Mouse (Mus musculus) liver, embryonic 15.5 days (tissue): ENCODE data around the gene Ctdsp2. TPM values are rescaled to one million over a fixed set of nuclear protein-coding genes. Genes with fewer than 3 reads are reported as not detected.

Experiments used
- ATAC-seq: fragments of 200-750 bp; cut with Nextera tagmentation; 2 replicates; pipeline ENCODE4 v1.8.0; 2017; ENCODE audit warnings: moderate number of reproducible peaks, mild to moderate bottlenecking, moderate library complexity; ENCODE audit not compliant: insufficient read depth
- H3K27ac ChIP-seq: fragments of 300-500 bp; sonication (generic); replicated peaks from 2 replicates; pipeline ENCODE4 v1.5.1; 2015; ENCODE audit warnings: mild to moderate bottlenecking, inconsistent platforms
- H3K27me3 ChIP-seq: fragments of 300-500 bp; sonication (generic); 2 replicates; pipeline ENCODE4 v1.6.1; 2015; ENCODE audit warnings: mild to moderate bottlenecking, inconsistent platforms
- H3K36me3 ChIP-seq: fragments of 300-500 bp; sonication (generic); replicated peaks from 2 replicates; pipeline ENCODE4 v1.6.1; 2015; ENCODE audit warnings: moderate library complexity, mild to moderate bottlenecking, inconsistent platforms
- H3K4me1 ChIP-seq: fragments of 300-500 bp; sonication (generic); replicated peaks from 2 replicates; pipeline ENCODE4 v1.6.1; 2015; ENCODE audit warnings: inconsistent platforms
- H3K4me2 ChIP-seq: fragments of 300-500 bp; sonication (generic); 2 replicates; pipeline ENCODE4 v1.6.1; 2015; ENCODE audit warnings: moderate library complexity, mild to moderate bottlenecking, inconsistent platforms
- H3K4me3 ChIP-seq: fragments of 300-500 bp; sonication (generic); replicated peaks from 2 replicates; pipeline ENCODE4 v1.5.1; 2015; ENCODE audit warnings: mild to moderate bottlenecking, inconsistent platforms
- H3K9ac ChIP-seq: fragments of 300-500 bp; sonication (generic); 2 replicates; pipeline ENCODE4 v1.6.1; 2015; ENCODE audit warnings: moderate library complexity, mild to moderate bottlenecking, inconsistent platforms
- H3K9me3 ChIP-seq: fragments of 300-500 bp; sonication (generic); replicated peaks from 2 replicates; pipeline ENCODE4 v1.6.1; 2016; ENCODE audit warnings: inconsistent platforms
- WGBS: fragments of 180-500 bp; shearing (Covaris S2); methylation state at CpG from one replicate; pipeline ENCODE4 v1.1.7; 2015; ENCODE audit warnings: mixed read lengths; ENCODE audit not compliant: insufficient replicate concordance; 5-methylcytosine and 5-hydroxymethylcytosine counted together
- microRNA counts: library from miRNA; unstranded; fragments of <30 nt; microRNA quantifications from one replicate; lab custom pipeline; 2016
- microRNA-seq: library from miRNA; unstranded; fragments of <30 nt; microRNA quantifications from one replicate; pipeline ENCODE4, GENCODE M21; 2016
- polyA plus RNA-seq: library from polyadenylated mRNA; unstranded; fragments of >200 nt; fragmentation: Nextera tagmentation; extraction: Ambion mirVana; gene quantifications from 2 replicates; pipeline ENCODE4 v1.2.1, GENCODE M21; 2015

Ctdsp2 gene
- polyA plus RNA-seq, 1 experiment from 2014 or later, result 11.3 TPM

DNA sequence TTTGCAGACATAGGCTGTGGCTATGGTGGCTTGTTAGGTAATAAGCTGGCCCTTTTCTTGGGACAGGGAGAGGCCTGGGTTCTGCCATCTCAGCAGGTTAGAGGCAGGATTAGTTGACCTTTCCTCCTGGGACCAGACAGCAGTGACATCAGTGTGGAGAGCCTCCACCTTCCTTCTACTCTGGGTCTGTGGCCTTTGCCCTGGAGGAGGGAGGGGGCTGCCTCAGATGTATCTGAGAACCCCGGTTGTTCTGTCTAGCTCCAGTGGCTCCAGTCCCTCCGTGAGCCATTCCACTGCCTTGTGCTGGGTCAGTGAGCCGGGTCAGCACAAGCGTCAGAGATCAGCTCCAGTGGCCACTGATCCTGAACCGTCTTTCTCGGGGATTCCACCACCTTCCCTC is 64.7 kb downstream of the Ctdsp2 start:
- H3K4me2 ChIP-seq, result peak overlapping the region; percentile 93
- WGBS, result 72% methylated on average over 6 of the region's 6 CpGs
- ATAC-seq, result no peak

DNA sequence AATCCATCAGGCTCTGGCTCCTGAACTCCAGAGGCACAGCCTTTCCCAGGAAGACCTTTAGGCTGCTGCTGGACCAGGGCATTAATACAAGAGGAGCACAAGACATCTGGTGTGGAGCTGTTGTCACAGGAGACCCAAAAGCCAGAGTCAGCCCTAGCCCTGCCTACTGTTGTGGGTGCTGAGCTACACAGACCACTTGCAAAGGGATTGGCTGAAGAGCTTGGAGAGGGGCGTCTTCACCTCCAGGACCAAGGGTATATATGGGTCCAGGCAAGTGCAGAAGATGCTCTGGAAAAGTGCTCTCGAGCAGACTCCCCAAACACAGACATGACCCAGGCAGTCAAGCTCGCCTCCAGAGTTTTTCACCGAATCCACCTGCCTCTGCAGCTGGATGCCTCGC is 69.4 kb downstream of the Ctdsp2 start, which contains the start of gene Cyp27b1:
Gene Cyp27b1, plus strand, starts transcription at position 297 of the 400 bp plus-strand sequence.
- Histone ChIP-seq H3K4me3 (no peak within 1 kb of the TSS), H3K27me3 (peaks cover 61% of the 10 kb centered on the region), H3K4me2 (peak within 1 kb of the TSS; percentile 10; the same call in 1 of the 2 replicates), H3K9me3 (no peaks in the 10 kb centered on the region), H3K27ac (no peak within 1 kb of the TSS), H3K4me1 (peaks cover 11% of the 10 kb centered on the region), H3K36me3 (0 out of 2 replicates have a peak, but pooled peaks cover 4% of the 10 kb centered on the region), H3K9ac (no peak within 1 kb of the TSS)
- no peak for ATAC-seq
- WGBS, result 24% methylated on average over 5 of the region's 5 CpGs

More for the DNA sequence above, 64.7 kb downstream of the Ctdsp2 start:
- Histone ChIP-seq H3K9me3 (no peaks in the 10 kb centered on the region), H3K9ac (no peak overlapping the region), H3K27me3 (peaks cover 51% of the 10 kb centered on the region), H3K4me1 (peaks cover 24% of the 10 kb centered on the region), H3K4me3 (no peak overlapping the region), H3K27ac (no peak overlapping the region), H3K36me3 (0 out of 2 replicates have a peak, but pooled peaks cover 4% of the 10 kb centered on the region)

DNA sequence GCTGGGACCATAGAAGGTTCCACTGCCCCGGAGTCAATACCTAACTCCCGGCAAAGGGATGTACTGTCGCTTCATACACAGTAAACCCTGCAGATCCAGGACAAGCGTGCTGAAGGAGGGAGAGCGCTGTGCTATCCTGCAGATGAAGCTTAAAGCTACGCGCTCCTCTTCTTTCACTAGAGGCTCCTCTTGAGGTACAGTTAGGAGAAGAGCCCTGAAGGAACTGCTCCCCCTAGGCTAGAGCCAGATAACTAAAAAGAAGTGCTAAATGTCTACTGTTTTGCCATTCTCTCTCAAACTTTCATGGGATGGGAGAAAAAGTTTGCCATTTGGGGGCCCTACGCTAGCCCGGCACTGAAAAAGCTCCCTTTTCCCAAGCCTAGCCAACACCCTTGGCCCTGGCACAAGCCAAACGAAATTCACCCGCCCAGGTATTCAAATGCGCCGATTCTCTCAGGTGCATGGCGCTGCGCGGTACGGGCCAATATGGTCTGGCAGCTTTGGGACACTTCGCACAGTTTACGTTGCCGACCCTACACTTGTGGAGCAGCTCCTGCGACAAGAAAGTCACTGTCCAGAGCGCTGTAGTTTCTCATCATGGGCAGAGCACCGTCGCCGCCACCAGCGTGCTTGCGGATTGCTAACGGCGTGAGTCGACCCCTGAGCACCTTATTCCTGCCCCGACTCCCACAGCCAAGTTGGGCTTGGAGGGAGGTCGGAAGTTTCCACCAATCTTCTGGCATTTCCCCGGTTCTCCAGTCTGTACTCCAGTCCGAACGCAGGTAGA is 70.3 kb downstream of the Ctdsp2 start:
- Histone ChIP-seq H3K9ac (no peak overlapping the region), H3K4me1 (peaks cover 8% of the 10 kb centered on the region; the same call in 1 of the 2 replicates), H3K4me2 (peak overlapping the region; percentile 10; the same call in 1 of the 2 replicates), H3K27me3 (peaks cover 70% of the 10 kb centered on the region), H3K9me3 (no peaks in the 10 kb centered on the region), H3K4me3 (no peak overlapping the region), H3K27ac (no peak overlapping the region), H3K36me3 (no peaks in the 10 kb centered on the region)
- 4% methylated on average over 35 of the region's 35 CpGs for WGBS
- no peak for ATAC-seq

MicroRNAs within 50 kb of the gene (microRNA counts, 519-probe panel; counts per million panel counts)
- microRNA mmu-miR-26a (lab: Ali Mortazavi, UCI) (2,812 counts per million, percentile 56 among the panel's probes with 10 or more counts), microRNA mmu-miR-546 (lab: Ali Mortazavi, UCI) (not detected)

Small RNA genes within 50 kb of the gene (microRNA-seq; reads per million reads assigned to microRNA genes)
- gene Mir26a-2, result 46.9 reads per million, percentile 46 among the genes with 10 or more reads in this experiment
- not detected for gene Mir546

Other genes with a start within 250 kb of the Ctdsp2 start
- gene Atp23, start 77.4 kb upstream of the Ctdsp2 start, polyA plus RNA-seq, result 6.2 and 7.0 TPM in 2 replicates
- gene Avil, start 22.0 kb downstream of the Ctdsp2 start, polyA plus RNA-seq, result 0.07 and 0.16 TPM in 2 replicates
- gene Tsfm, start 52.1 kb downstream of the Ctdsp2 start, polyA plus RNA-seq, result 43.9 and 44.8 TPM in 2 replicates
- gene Mettl1, start 62.7 kb downstream of the Ctdsp2 start, polyA plus RNA-seq, result 15.6 and 15.7 TPM in 2 replicates
- 0.06 and 0.14 TPM in 2 replicates for gene Eef1akmt3, start 62.8 kb downstream of the Ctdsp2 start, polyA plus RNA-seq
- gene Cyp27b1, start 69.5 kb downstream of the Ctdsp2 start, polyA plus RNA-seq, result not detected in 2 replicates
- 0.03 TPM in 1 of 2 replicates, not detected in the other for gene March9, start 81.5 kb downstream of the Ctdsp2 start, polyA plus RNA-seq
- gene Cdk4, start 84.8 kb downstream of the Ctdsp2 start, polyA plus RNA-seq, result 338 and 361 TPM in 2 replicates
- gene Tspan31, start 91.5 kb downstream of the Ctdsp2 start, polyA plus RNA-seq, result 77.4 and 84.3 TPM in 2 replicates
- gene Agap2, start 96.6 kb downstream of the Ctdsp2 start, polyA plus RNA-seq, result 0.35 and 0.67 TPM in 2 replicates
- 54.0 and 58.1 TPM in 2 replicates for gene Os9, start 142.4 kb downstream of the Ctdsp2 start, polyA plus RNA-seq
- gene B4galnt1, start 186.5 kb downstream of the Ctdsp2 start, polyA plus RNA-seq, result 19.3 and 21.0 TPM in 2 replicates
- 2.1 and 3.2 TPM in 2 replicates for gene Slc26a10, start 201.9 kb downstream of the Ctdsp2 start, polyA plus RNA-seq
- gene Arhgef25, start 211.4 kb downstream of the Ctdsp2 start, polyA plus RNA-seq, result 5.4 and 5.8 TPM in 2 replicates
- gene Dtx3, start 217.0 kb downstream of the Ctdsp2 start, polyA plus RNA-seq, result 16.7 and 16.9 TPM in 2 replicates
- gene Pip4k2c, start 232.9 kb downstream of the Ctdsp2 start, polyA plus RNA-seq, result 41.9 and 45.1 TPM in 2 replicates